In the genomic region with DNA sequence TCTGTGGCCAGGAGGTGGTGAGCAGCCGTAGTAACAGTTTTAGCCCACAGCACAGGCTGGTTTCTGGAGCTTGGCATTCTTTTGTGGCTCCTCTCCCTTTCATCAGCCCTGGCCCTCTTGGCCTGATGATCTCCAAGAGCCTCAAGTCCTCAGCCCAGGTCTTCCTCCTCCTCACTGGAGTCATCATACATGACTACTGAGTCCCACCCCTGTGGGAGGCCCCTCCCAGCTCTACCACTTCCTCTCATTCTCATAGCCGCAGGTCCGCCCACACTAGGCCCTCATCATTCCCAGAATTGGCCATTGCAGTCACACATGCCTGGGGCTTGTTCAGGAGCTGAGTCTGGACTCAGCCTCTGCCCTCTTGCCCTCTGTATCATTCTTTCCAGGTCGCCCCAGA, we compare ENCODE assay signal across 12 mouse cellular contexts. TPM values are rescaled to one million over a fixed set of nuclear protein-coding genes. Genes with fewer than 3 reads are reported as not detected.
A peak's percentile ranks its signal among the peaks of the same experiment; 100 is the strongest.
DNase-seq lines count a peak whose midpoint lies in the region; ATAC-seq and TF ChIP-seq lines count a peak whose summit lies in the region.
"Had no signal": no experiment of that assay in that cellular context is flagged by ENCODE, and none has a peak within 500 bp of the region (broad histone marks: within the 10 kb centered on the region; RNA-seq: fewer than 3 reads in every experiment).

No protein-coding gene starts in this region.

- ATAC-seq in liver, embryonic 11.5 days (replicated peaks; ENCODE audit: low FRiP score): 0 out of 2 replicates have a peak, but pooled peaks have one; percentile 26
- peak; percentile 65; the same call in 1 of the 2 replicates for ATAC-seq in neutrophil, adult 5-6 weeks (ENCODE audit: extremely low read depth, insufficient number of reproducible peaks, low FRiP score, poor library complexity, severe bottlenecking)

- H3K4me1 ChIP-seq in CH12.LX (ENCODE audit: control insufficient read depth in 1 of 2, insufficient read depth in 2 of 2): peaks cover 45 to 77% of the 10 kb centered on the region in 2 experiments
- no peaks in the 10 kb centered on the region for H3K4me1 ChIP-seq in liver, embryonic 11.5 days (replicated peaks; ENCODE audit: control insufficient read depth, insufficient read depth, low read length)
- H3K4me1 ChIP-seq in hindbrain, embryonic 10.5 days (replicated peaks): peaks cover 5% of the 10 kb centered on the region
- H3K4me1 ChIP-seq: hindbrain, embryonic 13.5 days; lung, embryonic 15.5 days had no signal

- in situ Hi-C loops in CH12.LX (cut with MboI; ENCODE audit: low pct_ligation_motif_present, low pct_unique_long_range_greater_than_20kb, low sequenced_read_pairs): no loop called here

- H3K79me2 ChIP-seq in CH12.LX (replicated peaks; ENCODE audit: control insufficient read depth, extremely low read depth, insufficient read depth, poor library complexity, severe bottlenecking): no peaks in the 10 kb centered on the region

- peak; percentile 50 for TF ChIP-seq POLR2A in CH12.LX (IDR thresholded peaks at IDR 0.05; ENCODE audit: low read depth, low read length)

- TF ChIP-seq EP300 in CH12.LX (IDR thresholded peaks at IDR 0.05; ENCODE audit: low read length): no peak

- 73% methylated on average over 4 of the region's 4 CpGs for WGBS in liver, embryonic 11.5 days
- 94% methylated on average over 4 of the region's 4 CpGs for WGBS in hindbrain, embryonic 10.5 days

- DNase-seq in B cell, adult 2 months: peak; percentile 61 to 70
- peak; percentile 63 for DNase-seq in CH12.LX (ENCODE audit: extremely low read depth)
- DNase-seq in liver, embryonic 11.5 days (ENCODE audit: low spot score): no peak
- no peak for DNase-seq in urinary bladder, postnatal 10 days (ENCODE audit: low spot score)
- DNase-seq in hindbrain, embryonic 10.5 days (ENCODE audit: low spot score): no peak
- DNase-seq in layer of hippocampus, adult 2 months (ENCODE audit: low spot score in 2 of 2): no peak
- DNase-seq in right cerebral cortex, adult 2 months (ENCODE audit: low spot score in 2 of 2): no peak
- DNase-seq: cerebellum, postnatal 36 days; kidney, adult 9 months had no signal

- no peaks in the 10 kb centered on the region for H3K36me3 ChIP-seq in CH12.LX (replicated peaks in 1 of 2; ENCODE audit: control insufficient read depth in 1 of 2, insufficient read depth in 1 of 2, low read length in 1 of 2)
- H3K36me3 ChIP-seq in liver, embryonic 11.5 days (ENCODE audit: control insufficient read depth, insufficient read depth, low read length): no peaks in the 10 kb centered on the region
- H3K36me3 ChIP-seq in hindbrain, embryonic 10.5 days: no peaks in the 10 kb centered on the region
- H3K36me3 ChIP-seq: hindbrain, embryonic 13.5 days; lung, embryonic 15.5 days had no signal

- H3K4me3 ChIP-seq in CH12.LX (replicated peaks in 1 of 3; ENCODE audit: low read depth in 2 of 3, low read length in 2 of 3, poor library complexity in 1 of 3): peak overlapping the region in 1 of 3 experiments; percentile 0
- no peak overlapping the region for H3K4me3 ChIP-seq in liver, embryonic 11.5 days (ENCODE audit: low read depth, low read length)
- H3K4me3 ChIP-seq in hindbrain, embryonic 10.5 days: no peak overlapping the region
- no peak overlapping the region for H3K4me3 ChIP-seq in layer of hippocampus, adult 2 months
- H3K4me3 ChIP-seq: hindbrain, embryonic 13.5 days; lung, embryonic 15.5 days had no signal

- TF ChIP-seq RAD21 in CH12.LX (IDR thresholded peaks at IDR 0.05; ENCODE audit: low read depth, low read length): no peak

- H3K27me3 ChIP-seq in CH12.LX (replicated peaks): no peaks in the 10 kb centered on the region
- H3K27me3 ChIP-seq in liver, embryonic 11.5 days (replicated peaks; ENCODE audit: control insufficient read depth, insufficient read depth, low read length): no peaks in the 10 kb centered on the region
- no peaks in the 10 kb centered on the region for H3K27me3 ChIP-seq in hindbrain, embryonic 10.5 days (ENCODE audit: insufficient read depth, poor library complexity, severe bottlenecking)
- H3K27me3 ChIP-seq: hindbrain, embryonic 13.5 days; lung, embryonic 15.5 days had no signal

- H3K9ac ChIP-seq in CH12.LX (ENCODE audit: insufficient read depth, low read depth): no peak overlapping the region
- no peak overlapping the region for H3K9ac ChIP-seq in liver, embryonic 11.5 days (ENCODE audit: low read depth, low read length)
- H3K9ac ChIP-seq: hindbrain, embryonic 13.5 days; lung, embryonic 15.5 days had no signal

- no peak for TF ChIP-seq CTCF in CH12.LX (conservative IDR thresholded peaks at IDR 0.05 in 1 of 2, IDR thresholded peaks at IDR 0.05 in 1 of 2; ENCODE audit: low read depth in 2 of 2, low read length in 2 of 2)
- no peak for TF ChIP-seq CTCF in layer of hippocampus, adult 2 months (conservative IDR thresholded peaks at IDR 0.05)

- dilution Hi-C loops in CH12.LX (cut with MboI; ENCODE audit: extremely low pct_ligation_motif_present, extremely low pct_unique_long_range_greater_than_20kb, low sequenced_read_pairs): no loop called here

- H3K9me3 ChIP-seq in CH12.LX (replicated peaks; ENCODE audit: low read length): no peaks in the 10 kb centered on the region
- no peaks in the 10 kb centered on the region for H3K9me3 ChIP-seq in liver, embryonic 11.5 days (ENCODE audit: control insufficient read depth, low read length)
- H3K9me3 ChIP-seq in hindbrain, embryonic 10.5 days: no peaks in the 10 kb centered on the region
- H3K9me3 ChIP-seq: hindbrain, embryonic 13.5 days; lung, embryonic 15.5 days had no signal

- H3K4me2 ChIP-seq in CH12.LX (ENCODE audit: insufficient read depth, low read depth, poor library complexity, severe bottlenecking): peak overlapping the region; percentile 45; the same call in 1 of the 2 replicates
- no peak overlapping the region for H3K4me2 ChIP-seq in liver, embryonic 11.5 days
- H3K4me2 ChIP-seq: hindbrain, embryonic 13.5 days; lung, embryonic 15.5 days had no signal

- H3K27ac ChIP-seq in CH12.LX (ENCODE audit: insufficient read depth, low read depth): peak overlapping the region; percentile 26; the same call in 1 of the 2 replicates
- no peak overlapping the region for H3K27ac ChIP-seq in liver, embryonic 11.5 days (ENCODE audit: low read depth, low read length)
- H3K27ac ChIP-seq in hindbrain, embryonic 10.5 days: no peak overlapping the region
- no peak overlapping the region for H3K27ac ChIP-seq in layer of hippocampus, adult 2 months
- H3K27ac ChIP-seq: hindbrain, embryonic 13.5 days; lung, embryonic 15.5 days had no signal

TF ChIP-seq in CH12.LX, 34 proteins besides CTCF, POLR2A, EP300 and RAD21:
- TF ChIP-seq ETS1 (conservative IDR thresholded peaks at IDR 0.05; ENCODE audit: low read depth, low read length) (peak; percentile 43), GABPA (IDR thresholded peaks at IDR 0.05; ENCODE audit: insufficient replicate concordance, low read depth, low read length) (no peak), TCF12 (IDR thresholded peaks at IDR 0.05; ENCODE audit: low read depth, low read length) (peak; percentile 71; the same call in 1 of the 2 replicates), NELFE (IDR thresholded peaks at IDR 0.05; ENCODE audit: low read depth, low read length) (peak; percentile 62), MAZ (IDR thresholded peaks at IDR 0.05; ENCODE audit: low read depth, low read length) (peak; percentile 40; the same call in 1 of the 2 replicates), TBP (conservative IDR thresholded peaks at IDR 0.05; ENCODE audit: low read depth, low read length) (peak; percentile 58; the same call in 1 of the 2 replicates), ELF1 (IDR thresholded peaks at IDR 0.05; ENCODE audit: low read depth, low read length) (peak; percentile 52), SMC3 (IDR thresholded peaks at IDR 0.05; ENCODE audit: low read depth, low read length) (no peak), IRF4 (IDR thresholded peaks at IDR 0.05; ENCODE audit: low read depth, low read length) (peak; percentile 44), POLR2AphosphoS2 (IDR thresholded peaks at IDR 0.05; ENCODE audit: low read depth, low read length) (no peak), ZMIZ1 (IDR thresholded peaks at IDR 0.05; ENCODE audit: low read depth, low read length) (peak; percentile 48; the same call in 1 of the 2 replicates), MXI1 (IDR thresholded peaks at IDR 0.05; ENCODE audit: low read depth, low read length) (no peak), BHLHE40 (IDR thresholded peaks at IDR 0.05; ENCODE audit: low read depth, low read length) (peak; percentile 32; the same call in 1 of the 2 replicates), MEF2A (IDR thresholded peaks at IDR 0.05; ENCODE audit: borderline replicate concordance, low read depth, low read length) (peak; percentile 48; the same call in 1 of the 2 replicates)

RNA-seq across cellular contexts. Expression of a gene that starts 9.4 kb away (rescaled TPM):
- total RNA-seq in CH12.LX (2012; rRNA removed) (129 and 142 TPM in 2 replicates), CH12.LX (2014; rRNA removed) (95.5 and 103 TPM in 2 replicates)
- 191 and 252 TPM in 2 replicates for polyA plus RNA-seq in CH12.LX (2012; ENCODE audit: insufficient read length, low read depth)
- 0.81 and 1.1 TPM in 2 replicates for polyA plus RNA-seq in liver, embryonic 11.5 days (2014; fragmentation: Nextera tagmentation; extraction: Ambion mirVana)
- 109 and 111 TPM in 2 replicates for total RNA-seq in neutrophil, adult 5-6 weeks (2017)
- polyA plus RNA-seq in hindbrain, embryonic 10.5 days (2016; fragmentation: Nextera tagmentation; extraction: Ambion mirVana): 0.41 and 0.49 TPM in 2 replicates
- under 1 TPM; 0.98 to 1.00 TPM for total RNA-seq in layer of hippocampus, adult 2 months (2021)

RNA-seq across cellular contexts. Expression of a gene that starts 41.9 kb away (rescaled TPM):
- total RNA-seq in CH12.LX (2012; rRNA removed): 15.8 and 18.2 TPM in 2 replicates
- 20.7 and 26.4 TPM in 2 replicates for total RNA-seq in CH12.LX (2014; rRNA removed)
- polyA plus RNA-seq in CH12.LX (2012; ENCODE audit: insufficient read length, low read depth): 25.4 and 27.4 TPM in 2 replicates
- 4.4 and 5.3 TPM in 2 replicates for polyA plus RNA-seq in liver, embryonic 11.5 days (2014; fragmentation: Nextera tagmentation; extraction: Ambion mirVana)
- total RNA-seq in neutrophil, adult 5-6 weeks (2017): 258 TPM in 2 replicates
- 5.8 and 7.2 TPM in 2 replicates for polyA plus RNA-seq in hindbrain, embryonic 10.5 days (2016; fragmentation: Nextera tagmentation; extraction: Ambion mirVana)
- 1 to 10 TPM; 3.2 to 3.9 TPM for total RNA-seq in layer of hippocampus, adult 2 months (2021)

Comparison
In these comparisons a context has a peak if more than half of its experiments do, and no peak if none do; other contexts are left out.
1. DNase-seq: peak in B cell, adult 2 months (2 of 2) and CH12.LX (single experiment); none in liver, embryonic 11.5 days (single experiment), urinary bladder, postnatal 10 days (single experiment), hindbrain, embryonic 10.5 days (single experiment), layer of hippocampus, adult 2 months (0 of 2) and right cerebral cortex, adult 2 months (0 of 2).
2. RNA of a gene that starts 9.4 kb away (total RNA-seq): 95.5 to 142 TPM in CH12.LX and 109 to 111 TPM in neutrophil, adult 5-6 weeks; 0.98 to 1.00 TPM in layer of hippocampus, adult 2 months; every median in the first group is over 10 times any median in the second.